In genomic region chr13:73879824-73880223, GRCm38 (mm10) we compare ENCODE assay signal across 8 mouse cellular contexts. TPM values are rescaled to one million over a fixed set of nuclear protein-coding genes. Genes with fewer than 3 reads are reported as not detected.
A peak's percentile ranks its signal among the peaks of the same experiment; 100 is the strongest.
DNase-seq lines count a peak whose midpoint lies in the region; ATAC-seq and TF ChIP-seq lines count a peak whose summit lies in the region.

No protein-coding gene starts in this region.

- H3K4me2 ChIP-seq in neural tube, embryonic 15.5 days: no peak overlapping the region

- DNase-seq in cerebellum, adult 18-20 months: peak; percentile 20 to 24
- no peak for DNase-seq in cerebellum, adult 9-11 months
- peak in 1 of 2 experiments; percentile 35 for DNase-seq in layer of hippocampus, adult 2 months (ENCODE audit: low spot score in 2 of 2)
- no peak for DNase-seq in layer of hippocampus, adult 9-11 months
- DNase-seq in adrenal gland, adult 2 months: peak; percentile 43
- DNase-seq in induced T-regulatory cell, adult 2 months (ENCODE audit: low read depth): peak; percentile 59
- DNase-seq in naive thymus-derived CD4-positive, alpha-beta T cell, adult 2 months (ENCODE audit: low read depth): peak; percentile 15

- TF ChIP-seq CTCF in layer of hippocampus, adult 2 months (conservative IDR thresholded peaks at IDR 0.05): peak; percentile 81

- H3K9me3 ChIP-seq in neural tube, embryonic 15.5 days (replicated peaks): no peaks in the 10 kb centered on the region

- H3K9ac ChIP-seq in neural tube, embryonic 15.5 days (replicated peaks): no peak overlapping the region

- WGBS in neural tube, embryonic 15.5 days: 92% methylated on average over 5 of the region's 5 CpGs

- no peak for ATAC-seq in neural tube, embryonic 15.5 days (ENCODE audit: low FRiP score)

- no peak overlapping the region for H3K4me3 ChIP-seq in layer of hippocampus, adult 2 months
- no peak overlapping the region for H3K4me3 ChIP-seq in neural tube, embryonic 15.5 days (replicated peaks)

- no peaks in the 10 kb centered on the region for H3K4me1 ChIP-seq in neural tube, embryonic 15.5 days

- H3K27me3 ChIP-seq in neural tube, embryonic 15.5 days (replicated peaks): no peaks in the 10 kb centered on the region

- H3K36me3 ChIP-seq in neural tube, embryonic 15.5 days: no peaks in the 10 kb centered on the region

- H3K27ac ChIP-seq in layer of hippocampus, adult 2 months: no peak overlapping the region
- H3K27ac ChIP-seq in neural tube, embryonic 15.5 days (replicated peaks): no peak overlapping the region

RNA-seq across cellular contexts. Expression of gene Nkd2, which starts 32.4 kb away (rescaled TPM):
- 1 to 10 TPM; 6.2 to 8.9 TPM for total RNA-seq in layer of hippocampus, adult 2 months (2021)
- 1 to 10 TPM; 1.4 to 2.8 TPM for total RNA-seq in adrenal gland, adult 2 months (2021)
- polyA plus RNA-seq in adrenal gland, adult 2 months (2012; rRNA removed): 1.8 and 3.7 TPM in 2 replicates
- polyA plus RNA-seq in neural tube, embryonic 15.5 days (2015; fragmentation: Nextera tagmentation; extraction: Ambion mirVana): 12.2 and 12.7 TPM in 2 replicates

RNA-seq across cellular contexts. Expression of gene Trip13, which starts 57.8 kb away (rescaled TPM):
- under 1 TPM; 0.49 to 0.76 TPM for total RNA-seq in layer of hippocampus, adult 2 months (2021)
- total RNA-seq in adrenal gland, adult 2 months (2021): 1 to 10 TPM in 1 of 2 experiments, under 1 TPM in 1; 0.69 to 2.2 TPM
- polyA plus RNA-seq in adrenal gland, adult 2 months (2012; rRNA removed): 0.12 TPM in 1 of 2 replicates, not detected in the other
- 9.6 and 15.5 TPM in 2 replicates for polyA plus RNA-seq in neural tube, embryonic 15.5 days (2015; fragmentation: Nextera tagmentation; extraction: Ambion mirVana)

RNA-seq across cellular contexts. Expression of gene Brd9, which starts 57.8 kb away (rescaled TPM):
- 100 to 1,000 TPM; 114 to 139 TPM for total RNA-seq in layer of hippocampus, adult 2 months (2021)
- total RNA-seq in adrenal gland, adult 2 months (2021): 10 to 100 TPM; 28.7 to 29.1 TPM
- polyA plus RNA-seq in adrenal gland, adult 2 months (2012; rRNA removed): 16.4 and 16.8 TPM in 2 replicates
- 68.8 and 78.1 TPM in 2 replicates for polyA plus RNA-seq in neural tube, embryonic 15.5 days (2015; fragmentation: Nextera tagmentation; extraction: Ambion mirVana)

Comparison
In these comparisons a context has a peak if more than half of its experiments do, and no peak if none do; other contexts are left out.
1. DNase-seq: peak in cerebellum, adult 18-20 months (2 of 2), adrenal gland, adult 2 months (single experiment), induced T-regulatory cell, adult 2 months (single experiment) and naive thymus-derived CD4-positive, alpha-beta T cell, adult 2 months (single experiment); none in cerebellum, adult 9-11 months (single experiment) and layer of hippocampus, adult 9-11 months (single experiment).